Mouse (Mus musculus) olfactory bulb, adult 2 months (tissue): ENCODE results near the gene Kpna3.

Source experiments
- CTCF ChIP-seq: fragments of 200-500 bp; IDR thresholded peaks from 2 replicates; pipeline ENCODE4 v1.5.1; 2012; ENCODE audit warnings: low read depth, mild to moderate bottlenecking, low read length, moderate library complexity; ENCODE audit not compliant: insufficient read depth
- POLR2A ChIP-seq: fragments of 200-500 bp; IDR thresholded peaks from 2 replicates; pipeline ENCODE4 v1.6.1; 2012; ENCODE audit warnings: mild to moderate bottlenecking, low read depth, low read length, moderate library complexity; ENCODE audit not compliant: insufficient read depth

- TF ChIP-seq CTCF = no peak
- no peak for TF ChIP-seq POLR2A
Measured at GRCm38 (mm10) chr14:61410020-61410419, 29.7 kb downstream of the Kpna3 start.
